ENCODE assay signal across 22 mouse cellular contexts in genomic region chr12:73464311-73464710, GRCm38 (mm10).
DNase-seq lines count a peak whose midpoint lies in the region; ATAC-seq lines count a peak whose summit lies in the region.
"Had no signal": no experiment of that assay in that cellular context is flagged by ENCODE, and none has a peak within 500 bp of the region (broad histone marks: within the 10 kb centered on the region; RNA-seq: fewer than 3 reads in every experiment).

No protein-coding gene starts in this region.

- no peak overlapping the region for H3K4me3 ChIP-seq in heart, embryonic 10.5 days
- H3K4me3 ChIP-seq in heart, embryonic 15.5 days, result no peak overlapping the region
- H3K4me3 ChIP-seq in heart, embryonic 12.5 days, result no peak overlapping the region
- no peak overlapping the region for H3K4me3 ChIP-seq in brown adipose tissue, adult 24 weeks (ENCODE audit: insufficient read depth, low read depth, low read length)

- peaks cover 9% of the 10 kb centered on the region for H3K4me1 ChIP-seq in heart, embryonic 10.5 days
- H3K4me1 ChIP-seq in heart, embryonic 15.5 days (replicated peaks), result peaks cover 10% of the 10 kb centered on the region
- H3K4me1 ChIP-seq in heart, embryonic 12.5 days (replicated peaks), result peaks cover 6% of the 10 kb centered on the region
- peaks cover 10% of the 10 kb centered on the region for H3K4me1 ChIP-seq in brown adipose tissue, adult 24 weeks (ENCODE audit: control insufficient read depth, insufficient read depth, insufficient read length, low read length)

- ATAC-seq in heart, embryonic 15.5 days (replicated peaks; ENCODE audit: insufficient number of reproducible peaks, insufficient read depth, low FRiP score, low read depth), result no peak
- ATAC-seq in heart, embryonic 12.5 days (ENCODE audit: insufficient number of reproducible peaks, low FRiP score), result no peak
- ATAC-seq: activated CD4-positive, CD25-positive, alpha-beta regulatory T cell, adult 4 months; CD4-positive, CD25-positive, alpha-beta regulatory T cell, adult 4 months; Patski had no signal

- no peaks in the 10 kb centered on the region for H3K27me3 ChIP-seq in heart, embryonic 10.5 days (ENCODE audit: insufficient read depth, poor library complexity, severe bottlenecking)
- no peaks in the 10 kb centered on the region for H3K27me3 ChIP-seq in heart, embryonic 15.5 days
- H3K27me3 ChIP-seq in heart, embryonic 12.5 days (replicated peaks), result no peaks in the 10 kb centered on the region
- H3K27me3 ChIP-seq: CH12.LX, Patski had no signal

- no peak overlapping the region for H3K27ac ChIP-seq in heart, embryonic 10.5 days
- peak overlapping the region; percentile 12; the same call in 1 of the 2 replicates for H3K27ac ChIP-seq in heart, embryonic 15.5 days
- no peak overlapping the region for H3K27ac ChIP-seq in heart, embryonic 12.5 days (ENCODE audit: poor library complexity, severe bottlenecking)
- peak overlapping the region; percentile 19; the same call in 1 of the 2 replicates for H3K27ac ChIP-seq in brown adipose tissue, adult 24 weeks (replicated peaks; ENCODE audit: low read depth, low read length)

- H3K4me2 ChIP-seq in heart, embryonic 15.5 days, result no peak overlapping the region
- no peak overlapping the region for H3K4me2 ChIP-seq in heart, embryonic 12.5 days

- no peaks in the 10 kb centered on the region for H3K36me3 ChIP-seq in heart, embryonic 10.5 days
- no peaks in the 10 kb centered on the region for H3K36me3 ChIP-seq in heart, embryonic 15.5 days
- no peaks in the 10 kb centered on the region for H3K36me3 ChIP-seq in heart, embryonic 12.5 days
- H3K36me3 ChIP-seq: G1E had no signal

- no peaks in the 10 kb centered on the region for H3K9me3 ChIP-seq in heart, embryonic 10.5 days
- H3K9me3 ChIP-seq in heart, embryonic 15.5 days (replicated peaks), result no peaks in the 10 kb centered on the region
- no peaks in the 10 kb centered on the region for H3K9me3 ChIP-seq in heart, embryonic 12.5 days (replicated peaks)
- H3K9me3 ChIP-seq: G1E had no signal

- peak; percentile 91 for DNase-seq in heart, adult 11 months
- DNase-seq in heart, embryonic 10.5 days (ENCODE audit: low spot score), result no peak
- no peak for DNase-seq in adrenal gland, adult 2 months
- DNase-seq: adrenal gland, adult 8-10 months; adrenal gland, postnatal 10 days; adrenal gland, postnatal 14 days; adrenal gland, postnatal 25 days; adrenal gland, postnatal 36 days; B cell, adult 2 months; cerebellum, adult 11 months; cerebellum, adult 11-12 months; cerebellum, adult 18-20 months; cerebellum, adult 2 months; cerebellum, adult 8-10 months had no signal

- 80% methylated on average over 5 of the region's 5 CpGs for WGBS in heart, embryonic 10.5 days
- WGBS in heart, embryonic 15.5 days, result 82% methylated on average over 5 of the region's 5 CpGs
- WGBS in heart, embryonic 12.5 days, result 76% methylated on average over 5 of the region's 5 CpGs

- no peak overlapping the region for H3K9ac ChIP-seq in heart, embryonic 15.5 days
- no peak overlapping the region for H3K9ac ChIP-seq in heart, embryonic 12.5 days

Comparison
In these comparisons a context has a peak if more than half of its experiments do, and no peak if none do; other contexts are left out.
1. H3K27ac ChIP-seq: peak in heart, embryonic 15.5 days (single experiment) and brown adipose tissue, adult 24 weeks (single experiment); none in heart, embryonic 10.5 days (single experiment) and heart, embryonic 12.5 days (single experiment).